Mouse (Mus musculus) erythroblast, embryonic 14.5 days (primary cell): ENCODE results near the gene Gm45785.

ENCODE experiments used
- GATA1 ChIP-seq: IDR thresholded peaks from 2 replicates; pipeline ENCODE4 v1.6.1; 2012; ENCODE audit warnings: low read length, inconsistent platforms, mixed read lengths
- TAL1 ChIP-seq: IDR thresholded peaks from 3 replicates; pipeline ENCODE4 v1.6.1; 2012; ENCODE audit warnings: low read length, inconsistent platforms, mixed read lengths

- TF ChIP-seq GATA1: no peak
- TF ChIP-seq TAL1: no peak
These were observed 836 bp upstream of the Gm45785 start, which contains the start of gene Ric8a for GRCm38 (mm10) chr7:140856785-140857549.
